Mouse (Mus musculus) MEL (cell line): Measurements from ENCODE around the gene Gm45234. TPM values are rescaled to one million over a fixed set of nuclear protein-coding genes. Genes with fewer than 3 reads are reported as not detected.

Experiments used
- DNase-seq: peaks from one replicate; pipeline ENCODE4 v3.0.0; 2011; ENCODE audit warnings: low read depth, low spot score
- H3K27ac ChIP-seq: 2 replicates; pipeline ENCODE4 v1.5.1; 2012; ENCODE audit warnings: low read depth, mild to moderate bottlenecking, control low read depth, low read length, moderate library complexity; ENCODE audit not compliant: control insufficient read depth
- H3K27me3 ChIP-seq, 2 experiments: fragments of 150-350 bp in 1 of 2; sonication (generic) in 1 of 2; 2 replicates each; pipeline ENCODE4 v1.6.1; 2012; ENCODE audit warnings: low read length in 2 of 2, mild to moderate bottlenecking in 2 of 2, improper control_type of control experiment in 1 of 2, moderate library complexity in 1 of 2; ENCODE audit not compliant: insufficient read depth in 2 of 2, control insufficient read depth in 1 of 2
- H3K36me3 ChIP-seq, 2 experiments: 2 replicates each; pipeline ENCODE4 v1.6.1; 2012 to 2014; ENCODE audit warnings: low read length in 2 of 2, improper control_type of control experiment in 1 of 2, inconsistent platforms in 1 of 2, mild to moderate bottlenecking in 1 of 2; ENCODE audit not compliant: insufficient read depth in 2 of 2, control insufficient read depth in 1 of 2
- H3K4me1 ChIP-seq, 2 experiments: fragments of 150-350 bp in 1 of 2; sonication (generic) in 1 of 2; 2 replicates each; pipeline ENCODE4 v1.6.1; 2012; ENCODE audit warnings: low read length in 2 of 2, improper control_type of control experiment in 1 of 2, mild to moderate bottlenecking in 1 of 2; ENCODE audit not compliant: insufficient read depth in 2 of 2, control insufficient read depth in 1 of 2
- H3K4me3 ChIP-seq, 2 experiments: fragments of 150-350 bp in 1 of 2; sonication (generic) in 1 of 2; 2 replicates each; pipeline ENCODE4 v1.5.1; 2012; ENCODE audit warnings: low read depth in 2 of 2, low read length in 2 of 2, mild to moderate bottlenecking in 2 of 2, moderate library complexity in 2 of 2, control low read depth in 1 of 2, improper control_type of control experiment in 1 of 2; ENCODE audit not compliant: control insufficient read depth in 1 of 2, insufficient read depth in 1 of 2
- H3K79me2 ChIP-seq: 2 replicates; pipeline ENCODE4 v1.6.1; 2012; ENCODE audit warnings: mild to moderate bottlenecking, low read length, moderate library complexity; ENCODE audit not compliant: control insufficient read depth, poor library complexity, insufficient read depth
- H3K9ac ChIP-seq: 2 replicates; pipeline ENCODE4 v1.6.1; 2012; ENCODE audit warnings: low read depth, mild to moderate bottlenecking, control low read depth, low read length, moderate library complexity; ENCODE audit not compliant: control insufficient read depth, poor library complexity, severe bottlenecking
- H3K9me3 ChIP-seq: fragments of 150-350 bp; sonication (generic); replicated peaks from 2 replicates; pipeline ENCODE4 v1.6.1; 2012; ENCODE audit warnings: mild to moderate bottlenecking, low read length, improper control_type of control experiment, moderate library complexity; ENCODE audit not compliant: insufficient read depth
- BHLHE40 ChIP-seq: IDR thresholded peaks from 2 replicates; pipeline ENCODE4 v1.6.1; 2012; ENCODE audit warnings: low read depth, mild to moderate bottlenecking, inconsistent platforms, low read length, improper control_type of control experiment, borderline replicate concordance
- CTCF ChIP-seq, 3 experiments: IDR thresholded peaks in 2 of 3; conservative IDR thresholded peaks in 1 of 3; 2 replicates each; pipeline ENCODE4 v1.5.1; 2011 to 2012; ENCODE audit warnings: low read length in 3 of 3, low read depth in 2 of 3, mild to moderate bottlenecking in 2 of 3, improper control_type of control experiment in 1 of 3, inconsistent platforms in 1 of 3, mixed read lengths in 1 of 3, moderate library complexity in 1 of 3; ENCODE audit not compliant: control insufficient read depth in 1 of 3, insufficient read depth in 1 of 3, poor library complexity in 1 of 3, severe bottlenecking in 1 of 3
- EP300 ChIP-seq, 2 experiments: IDR thresholded peaks; 2 replicates each; pipeline ENCODE4 v1.6.1; 2011; ENCODE audit warnings: improper control_type of control experiment in 2 of 2, low read length in 2 of 2, low read depth in 1 of 2, mild to moderate bottlenecking in 1 of 2
- MAFK ChIP-seq: IDR thresholded peaks from 2 replicates; pipeline ENCODE4 v1.6.1; 2011; ENCODE audit warnings: low read depth, mild to moderate bottlenecking, low read length, improper control_type of control experiment, borderline replicate concordance
- MXI1 ChIP-seq: IDR thresholded peaks from 2 replicates; pipeline ENCODE4 v1.6.1; 2011; ENCODE audit warnings: mild to moderate bottlenecking, low read depth, low read length, improper control_type of control experiment
- SMC3 ChIP-seq: IDR thresholded peaks from 2 replicates; pipeline ENCODE4 v1.6.1; 2011; ENCODE audit warnings: low read depth, low read length, improper control_type of control experiment
- TAL1 ChIP-seq: IDR thresholded peaks from 2 replicates; pipeline ENCODE4 v1.6.1; 2012; ENCODE audit warnings: mild to moderate bottlenecking, inconsistent platforms, low read length, moderate library complexity, mixed read lengths
- TBP ChIP-seq: IDR thresholded peaks from 2 replicates; pipeline ENCODE4 v1.8.0; 2011; ENCODE audit warnings: low read depth, low read length, improper control_type of control experiment
- USF1 ChIP-seq: IDR thresholded peaks from 2 replicates; pipeline ENCODE4 v1.6.1; 2014; ENCODE audit warnings: low read depth, mild to moderate bottlenecking, inconsistent platforms, low read length, improper control_type of control experiment, moderate library complexity
- USF2 ChIP-seq, 2 experiments: IDR thresholded peaks; 2 replicates each; pipeline ENCODE4 v1.6.1; 2011 to 2012; ENCODE audit warnings: improper control_type of control experiment in 2 of 2, low read length in 2 of 2, borderline replicate concordance in 1 of 2, inconsistent platforms in 1 of 2, low read depth in 1 of 2, mild to moderate bottlenecking in 1 of 2; ENCODE audit not compliant: insufficient read depth in 1 of 2
- ZC3H11A ChIP-seq: IDR thresholded peaks from 2 replicates; pipeline ENCODE4 v1.6.1; 2012; ENCODE audit warnings: low read depth, mild to moderate bottlenecking, inconsistent platforms, low read length, improper control_type of control experiment
- ZKSCAN1 ChIP-seq: IDR thresholded peaks from 2 replicates; pipeline ENCODE4 v1.6.1; 2012; ENCODE audit warnings: low read depth, mild to moderate bottlenecking, inconsistent platforms, low read length, improper control_type of control experiment, moderate library complexity
- polyA plus RNA-seq, 2 experiments: library from polyadenylated mRNA; stranded (reverse) in 1 of 2; unstranded in 1 of 2; fragments of >175 nt in 1 of 2; fragments of >200 nt in 1 of 2; gene quantifications; 2 replicates each; pipeline versions ENCODE4 v1.2.1 to v1.2.4; 2012; ENCODE audit warnings: low replicate concordance in 2 of 2, low read depth in 1 of 2; ENCODE audit not compliant: insufficient read length in 2 of 2, insufficient read depth in 1 of 2, missing spikeins in 1 of 2
- total RNA-seq: library from RNA; depleted of rRNA; stranded (reverse); fragments of 300-350 nt; gene quantifications from 2 replicates; pipeline ENCODE4 v1.2.3, GENCODE M21; 2012

The Gm45234 gene
- total and polyA plus RNA-seq, 3 experiments, result 0.15 TPM; not detected in 2

DNA sequence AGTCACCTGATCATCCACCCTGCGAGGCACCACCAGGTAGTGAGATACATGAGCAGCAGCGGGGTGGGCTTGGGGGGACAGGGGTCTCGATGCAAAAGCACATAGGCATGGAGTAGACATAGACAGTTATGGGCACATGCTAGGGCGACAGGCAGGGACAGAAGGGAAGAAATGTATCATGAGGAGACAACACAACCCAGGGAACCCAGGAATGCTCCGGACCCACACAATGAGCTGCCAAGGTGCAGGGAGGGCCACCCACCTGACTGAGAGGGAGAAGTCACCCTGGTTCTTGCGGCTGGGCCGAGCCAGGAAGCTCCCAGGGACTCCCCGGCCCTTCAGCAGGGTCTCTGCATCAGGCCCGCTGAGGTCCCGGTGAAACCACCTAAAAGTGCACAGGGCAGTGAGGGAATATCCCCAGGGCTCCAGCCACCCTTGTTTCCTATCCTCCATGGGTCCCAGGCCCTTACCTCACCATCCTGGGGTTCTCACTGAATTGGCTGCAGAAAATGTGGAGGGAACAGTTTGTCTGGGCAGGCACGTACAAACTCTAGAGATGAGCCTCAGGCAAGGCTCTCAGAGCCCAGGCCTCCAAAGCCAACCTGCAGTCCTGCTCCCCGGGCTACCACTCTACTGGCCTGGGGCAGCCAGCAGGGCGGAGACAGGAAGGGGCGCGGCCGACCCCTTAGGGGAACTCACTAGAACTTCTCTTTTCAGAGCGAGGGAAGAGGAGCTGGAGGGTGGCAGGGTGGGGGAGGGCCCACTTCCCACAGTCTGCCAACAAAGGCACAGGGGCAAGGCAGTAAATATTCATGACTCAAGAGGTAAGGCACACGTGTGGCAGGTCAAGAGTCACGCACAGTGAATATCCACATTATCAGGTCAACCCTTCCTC is 23.1 kb downstream of the Gm45234 start (continued):
- no peak for TF ChIP-seq ZC3H11A
- no peak for TF ChIP-seq MAFK
- peak; percentile 64 to 68 for TF ChIP-seq EP300 (IDR thresholded peaks at IDR 0.05; ENCODE audit: low read depth in 1 of 2, low read length in 2 of 2)
- 0 out of 2 replicates have a peak, but pooled peaks have one; percentile 6 for TF ChIP-seq ZKSCAN1
- TF ChIP-seq SMC3, result 0 out of 2 replicates have a peak, but pooled peaks have one; percentile 20

DNA sequence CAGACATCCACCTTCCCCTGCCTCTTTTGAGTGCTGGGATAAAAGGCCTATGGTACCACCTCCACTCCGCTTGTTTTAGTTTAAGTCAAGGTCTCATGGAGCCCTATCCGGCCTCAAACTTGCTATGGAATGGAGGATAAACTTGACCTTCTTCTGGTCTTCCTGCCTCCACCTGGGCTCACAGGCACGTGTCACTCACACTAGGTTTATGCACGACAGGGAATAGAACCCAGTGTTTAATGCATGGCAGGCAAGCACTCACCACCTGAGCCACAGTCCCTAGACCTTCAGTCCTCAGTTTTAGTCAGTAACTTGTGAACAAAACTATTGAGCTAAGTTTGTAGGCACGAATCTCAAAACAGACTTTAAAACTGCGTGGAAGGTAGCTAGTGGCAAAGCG is 24.8 kb downstream of the Gm45234 start:
- Histone ChIP-seq H3K9me3 (no peaks in the 10 kb centered on the region), H3K27me3 (no peaks in the 10 kb centered on the region), H3K27ac (no peak overlapping the region), H3K4me1 (peaks cover 14 to 30% of the 10 kb centered on the region in 2 experiments), H3K79me2 (peaks cover 16% of the 10 kb centered on the region)
- no peak for DNase-seq
- no peak for TF ChIP-seq TBP
- TF ChIP-seq CTCF (IDR thresholded peaks at IDR 0.05 in 2 of 3, conservative IDR thresholded peaks at IDR 0.05 in 1 of 3; ENCODE audit: control insufficient read depth in 1 of 3, insufficient read depth in 1 of 3, low read depth in 2 of 3, low read length in 3 of 3, poor library complexity in 1 of 3, severe bottlenecking in 1 of 3), result no peak
- no peak for TF ChIP-seq BHLHE40
- TF ChIP-seq ZKSCAN1, result no peak
- TF ChIP-seq MXI1, result no peak
- TF ChIP-seq, all 39 proteins: peak for 0
- Histone ChIP-seq H3K4me3 (no peak overlapping the region), H3K9ac (no peak overlapping the region), H3K36me3 (peaks cover 0 to 27% of the 10 kb centered on the region in 2 experiments)

DNA sequence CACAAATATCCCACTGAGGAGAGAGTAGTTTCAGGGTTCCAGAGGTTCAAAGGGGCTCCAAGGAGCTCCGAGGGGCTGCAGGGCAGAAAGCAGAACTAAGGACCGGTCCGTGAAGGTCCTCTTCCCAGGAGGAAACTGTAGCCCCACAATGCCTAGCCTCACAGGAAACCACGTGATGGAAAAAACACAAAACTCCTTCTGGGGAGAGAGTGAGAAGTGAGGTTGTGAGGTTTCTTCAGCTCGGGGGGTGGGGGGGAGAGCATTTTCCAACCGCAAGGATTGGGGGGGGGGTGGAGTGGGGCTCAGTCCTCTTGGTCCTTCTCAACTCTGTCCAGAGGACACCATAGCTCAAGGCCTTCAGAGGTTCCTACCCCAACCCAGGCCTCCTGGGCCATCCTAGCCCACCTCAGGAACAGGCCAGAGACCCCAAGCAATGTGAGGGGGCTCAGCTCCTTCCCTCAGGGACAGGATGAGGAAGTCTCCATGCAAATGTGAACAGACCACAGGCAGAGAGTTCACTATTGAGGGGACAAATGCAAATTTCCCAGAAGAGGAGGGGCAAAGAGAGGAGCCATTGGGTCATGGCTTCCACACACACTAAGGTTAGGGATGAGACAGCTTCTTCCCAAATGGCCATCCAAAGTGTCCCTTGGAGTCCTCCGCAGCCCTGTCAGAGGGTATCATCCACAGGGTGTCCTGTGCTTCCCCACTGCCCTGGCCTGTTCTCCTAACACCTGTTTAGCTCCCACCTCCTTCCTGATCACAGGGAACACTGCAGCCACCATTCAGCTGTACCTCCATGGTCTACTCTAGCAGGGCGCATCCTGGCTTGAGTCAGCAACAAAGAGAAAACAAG is 25.7 kb downstream of the Gm45234 start:
- Histone ChIP-seq H3K4me1 (peaks cover 14 to 30% of the 10 kb centered on the region in 2 experiments), H3K9me3 (no peaks in the 10 kb centered on the region), H3K36me3 (peaks cover 3 to 27% of the 10 kb centered on the region in 2 experiments), H3K27ac (peak overlapping the region; percentile 4; the same call in 1 of the 2 replicates), H3K4me3 (no peak overlapping the region), H3K9ac (peak overlapping the region; percentile 13; the same call in 1 of the 2 replicates), H3K79me2 (peaks cover 16% of the 10 kb centered on the region), H3K27me3 (no peaks in the 10 kb centered on the region)
- TF ChIP-seq USF1 (peak; percentile 80), TAL1 (no peak), USF2 (IDR thresholded peaks at IDR 0.05; ENCODE audit: borderline replicate concordance in 1 of 2, insufficient read depth in 1 of 2, low read depth in 1 of 2, low read length in 2 of 2) (peak in 1 of 2 experiments; percentile 38; a peak in 1 of 4 replicates)
- no peak for DNase-seq
